Mouse (Mus musculus) liver, embryonic 14.5 days (tissue): ENCODE measurements around the gene Gm28051. TPM values are rescaled to one million over a fixed set of nuclear protein-coding genes. Genes with fewer than 3 reads are reported as not detected.

Experiments used
- ATAC-seq: fragments of 200-750 bp; cut with Nextera tagmentation; 2 replicates; pipeline ENCODE4 v1.8.0; 2017; ENCODE audit warnings: moderate number of reproducible peaks, mild to moderate bottlenecking, moderate library complexity; ENCODE audit not compliant: insufficient read depth
- DNase-seq, 3 experiments: peaks; one replicate each; pipeline ENCODE4 v3.0.0-alpha.2; 2012 to 2013; ENCODE audit warnings: low read depth in 3 of 3, low spot score in 3 of 3
- H3K27ac ChIP-seq: fragments of 300-500 bp; sonication (generic); 2 replicates; pipeline ENCODE4 v1.5.1; 2014; ENCODE audit warnings: moderate library complexity, mild to moderate bottlenecking, control low read depth, inconsistent platforms
- H3K27me3 ChIP-seq: fragments of 300-500 bp; sonication (generic); 2 replicates; pipeline ENCODE4 v1.6.1; 2014; ENCODE audit warnings: mild to moderate bottlenecking, low read length, moderate library complexity; ENCODE audit not compliant: control insufficient read depth, insufficient read depth
- H3K36me3 ChIP-seq: fragments of 300-500 bp; sonication (generic); replicated peaks from 2 replicates; pipeline ENCODE4 v1.6.1; 2014; ENCODE audit warnings: low read depth; ENCODE audit not compliant: control insufficient read depth, insufficient read depth
- H3K4me1 ChIP-seq, 2 experiments: fragments of 200-500 bp in 1 of 2; fragments of 300-500 bp in 1 of 2; sonication (generic) in 1 of 2; replicated peaks; 2 replicates each; pipeline ENCODE4 v1.6.1; 2012 to 2014; ENCODE audit warnings: antibody characterized with exemption in 1 of 2, inconsistent platforms in 1 of 2, low read length in 1 of 2; ENCODE audit not compliant: control insufficient read depth in 2 of 2, insufficient read depth in 2 of 2
- H3K4me2 ChIP-seq: fragments of 300-500 bp; sonication (generic); 2 replicates; pipeline ENCODE4 v1.6.1; 2014; ENCODE audit warnings: low read depth, mild to moderate bottlenecking, control low read depth, moderate library complexity
- H3K4me3 ChIP-seq, 2 experiments: fragments of 200-500 bp in 1 of 2; fragments of 300-500 bp in 1 of 2; sonication (generic) in 1 of 2; 2 replicates each; pipeline ENCODE4 v1.5.1; 2012 to 2014; ENCODE audit warnings: low read depth in 2 of 2, low read length in 2 of 2, mild to moderate bottlenecking in 2 of 2, control low read depth in 1 of 2, inconsistent platforms in 1 of 2, moderate library complexity in 1 of 2; ENCODE audit not compliant: insufficient read depth in 1 of 2
- H3K9ac ChIP-seq: fragments of 300-500 bp; sonication (generic); replicated peaks from 2 replicates; pipeline ENCODE4 v1.6.1; 2014; ENCODE audit warnings: mild to moderate bottlenecking, control low read depth, moderate library complexity
- H3K9me3 ChIP-seq: fragments of 300-500 bp; sonication (generic); 2 replicates; pipeline ENCODE4 v1.6.1; 2016; ENCODE audit warnings: low read length, mixed read lengths; ENCODE audit not compliant: control insufficient read depth
- CTCF ChIP-seq: IDR thresholded peaks from 2 replicates; pipeline ENCODE4 v1.5.1; 2016; ENCODE audit warnings: antibody characterized with exemption, low read depth, control low read depth
- EP300 ChIP-seq: IDR thresholded peaks from 2 replicates; pipeline ENCODE4 v1.6.1; 2016; ENCODE audit warnings: antibody characterized with exemption, low read depth
- WGBS: fragments of 180-500 bp; shearing (Covaris S2); extraction: QIAGEN DNeasy Blood & Tissue Kit; methylation state at CpG from one replicate; pipeline ENCODE4 v1.1.7; 2014; ENCODE audit not compliant: insufficient replicate concordance; 5-methylcytosine and 5-hydroxymethylcytosine counted together
- polyA plus RNA-seq, 2 experiments: library from polyadenylated mRNA; depleted of rRNA in 1 of 2; stranded (reverse) in 1 of 2; unstranded in 1 of 2; fragments of >200 nt; fragmentation: Nextera tagmentation in 1 of 2; extraction: Ambion mirVana in 1 of 2; gene quantifications; 2 replicates each; pipeline versions ENCODE4 v1.2.1 to v1.2.3; 2012 to 2014

Gene Gm28051
- polyA plus RNA-seq, 2 experiments: not detected

GRCm38 (mm10) chr12:102757055-102757688 is 393 bp downstream of the Gm28051 start:
- ATAC-seq (peak; percentile 78), DNase-seq (no peak)
- no peak for TF ChIP-seq CTCF
- no peak for TF ChIP-seq EP300
- peaks cover 10 to 12% of the 10 kb centered on the region in 2 experiments for H3K4me1 ChIP-seq
- H3K4me2 ChIP-seq: peak overlapping the region; percentile 97
- under 1% methylated on average over 46 of the region's 46 CpGs for WGBS
- peak overlapping the region; percentile 67 for H3K27ac ChIP-seq
- H3K27me3 ChIP-seq: no peaks in the 10 kb centered on the region
- peak overlapping the region; percentile 79 for H3K9ac ChIP-seq
- peak overlapping the region; percentile 87 to 96 for H3K4me3 ChIP-seq
- H3K36me3 ChIP-seq: peaks cover 3% of the 10 kb centered on the region
- no peaks in the 10 kb centered on the region for H3K9me3 ChIP-seq

- Histone ChIP-seq H3K27me3 (no peaks in the 10 kb centered on the region), H3K27ac (no peak overlapping the region), H3K9ac (peak overlapping the region; percentile 79), H3K9me3 (no peaks in the 10 kb centered on the region), H3K4me1 (peaks cover 10 to 12% of the 10 kb centered on the region in 2 experiments), H3K4me2 (peak overlapping the region; percentile 97), H3K4me3 (peak overlapping the region; percentile 87 to 96), H3K36me3 (peaks cover 2% of the 10 kb centered on the region)
- 72% methylated on average over 7 of the region's 7 CpGs for WGBS
- peak in 2 of 3 experiments; percentile 47 to 49 for DNase-seq
- TF ChIP-seq EP300 (no peak), CTCF (peak; percentile 67)
- no peak for ATAC-seq
Observed at GRCm38 (mm10) chr12:102756304-102756703, 1.3 kb downstream of the Gm28051 start.

GRCm38 (mm10) chr12:102748256-102748655 is 9.3 kb downstream of the Gm28051 start:
- Histone ChIP-seq H3K4me3 (no peak overlapping the region), H3K36me3 (peaks cover 7% of the 10 kb centered on the region), H3K27me3 (no peaks in the 10 kb centered on the region), H3K4me1 (peaks cover 3 to 11% of the 10 kb centered on the region in 2 experiments; a peak in 3 of 4 replicates), H3K9ac (no peak overlapping the region), H3K9me3 (no peaks in the 10 kb centered on the region), H3K27ac (no peak overlapping the region), H3K4me2 (no peak overlapping the region)
- TF ChIP-seq CTCF: no peak
- TF ChIP-seq EP300: no peak
- no peak for DNase-seq
- WGBS: 69% methylated on average over 3 of the region's 3 CpGs
- no peak for ATAC-seq

- no peak for ATAC-seq
- Histone ChIP-seq H3K4me3 (peak overlapping the region; percentile 77 to 98), H3K4me2 (peak overlapping the region; percentile 86), H3K4me1 (peaks cover 13 to 22% of the 10 kb centered on the region in 2 experiments), H3K27ac (peak overlapping the region; percentile 77; the same call in 1 of the 2 replicates), H3K36me3 (peaks cover 7% of the 10 kb centered on the region), H3K9me3 (no peaks in the 10 kb centered on the region), H3K27me3 (no peaks in the 10 kb centered on the region), H3K9ac (peak overlapping the region; percentile 95; the same call in 1 of the 2 replicates)
- 11% methylated on average over 6 of the region's 6 CpGs for WGBS
- TF ChIP-seq CTCF (0 out of 2 replicates have a peak, but pooled peaks have one; percentile 3), EP300 (no peak)
- peak in 1 of 3 experiments; percentile 44 for DNase-seq
Observed at GRCm38 (mm10) chr12:102744839-102745238, 12.7 kb downstream of the Gm28051 start.
